Mouse (Mus musculus): ENCODE results near the gene Gas6.

GRCm38 (mm10) chr8:13483191-13483590 lies 11.1 kb downstream of the Gas6 start:
- TF ChIP-seq CTCF (conservative IDR thresholded peaks at IDR 0.05; ENCODE audit: low read length) (no peak), NANOG (IDR thresholded peaks at IDR 0.05; ENCODE audit: borderline replicate concordance, low read length) (no peak), POU5F1 (IDR thresholded peaks at IDR 0.05; ENCODE audit: borderline replicate concordance, low read length) (no peak)
